Comparison of ENCODE assay signal across 20 mouse cellular contexts in the genomic region with DNA sequence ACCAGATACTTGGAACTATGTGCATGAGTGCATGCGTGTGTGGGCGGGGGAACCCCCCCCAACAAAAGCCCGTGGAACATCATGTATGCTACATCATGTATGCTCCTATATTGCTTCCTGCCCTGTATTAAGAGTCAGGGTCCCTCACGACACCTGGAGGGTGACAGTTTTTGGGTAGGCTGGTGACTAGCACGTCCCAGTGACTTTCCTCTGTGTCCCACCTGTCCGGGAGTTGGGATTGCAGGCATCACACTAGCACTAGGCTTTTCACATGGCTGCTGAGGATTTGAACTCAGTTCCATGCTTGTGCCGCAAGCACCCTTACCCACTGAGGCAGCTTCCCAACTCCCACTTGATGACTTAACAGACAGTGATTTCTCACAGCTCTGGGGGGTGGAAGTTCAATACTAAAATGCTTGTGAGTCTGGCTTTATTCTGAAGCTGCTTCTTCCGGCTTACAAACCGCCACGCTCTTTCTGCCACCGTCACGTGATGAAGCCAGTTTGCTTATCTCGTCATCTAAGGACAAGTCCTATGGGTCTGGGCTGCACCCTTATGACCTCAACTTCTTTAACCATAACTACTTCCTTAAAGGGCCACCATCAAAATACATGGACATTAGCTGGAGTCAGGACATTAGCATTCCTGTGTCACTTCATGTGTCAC. TPM values are rescaled to one million over a fixed set of nuclear protein-coding genes. Genes with fewer than 3 reads are reported as not detected.
DNase-seq lines count a peak whose midpoint lies in the region; ATAC-seq and TF ChIP-seq lines count a peak whose summit lies in the region.
"Had no signal": no experiment of that assay in that cellular context is flagged by ENCODE, and none has a peak within 500 bp of the region (broad histone marks: within the 10 kb centered on the region; RNA-seq: fewer than 3 reads in every experiment).

No protein-coding gene starts in this region.

- H3K27ac ChIP-seq in cerebellum, adult 2 months (ENCODE audit: insufficient read depth, low read length), result peak overlapping the region; percentile 74
- no peak overlapping the region for H3K27ac ChIP-seq in liver, embryonic 11.5 days (ENCODE audit: low read depth, low read length)
- no peak overlapping the region for H3K27ac ChIP-seq in liver, embryonic 12.5 days
- no peak overlapping the region for H3K27ac ChIP-seq in CH12.LX (ENCODE audit: insufficient read depth, low read depth)
- peak overlapping the region; percentile 52 for H3K27ac ChIP-seq in neural tube, embryonic 13.5 days (replicated peaks)
- H3K27ac ChIP-seq: embryonic facial prominence, embryonic 15.5 days; limb, embryonic 12.5 days; midbrain, embryonic 15.5 days had no signal

- TF ChIP-seq EP300 in CH12.LX (IDR thresholded peaks at IDR 0.05; ENCODE audit: low read length), result no peak

- no peak overlapping the region for H3K9ac ChIP-seq in liver, embryonic 11.5 days (ENCODE audit: low read depth, low read length)
- H3K9ac ChIP-seq in liver, embryonic 12.5 days, result no peak overlapping the region
- no peak overlapping the region for H3K9ac ChIP-seq in CH12.LX (ENCODE audit: insufficient read depth, low read depth)
- no peak overlapping the region for H3K9ac ChIP-seq in neural tube, embryonic 13.5 days
- H3K9ac ChIP-seq: embryonic facial prominence, embryonic 15.5 days; forebrain, embryonic 12.5 days; limb, embryonic 12.5 days; midbrain, embryonic 15.5 days had no signal

- H3K4me1 ChIP-seq in cerebellum, adult 2 months (ENCODE audit: control insufficient read depth, insufficient read depth, low read length), result peaks cover 40% of the 10 kb centered on the region
- no peaks in the 10 kb centered on the region; the same call in 1 of the 2 replicates for H3K4me1 ChIP-seq in liver, embryonic 11.5 days (replicated peaks; ENCODE audit: control insufficient read depth, insufficient read depth, low read length)
- H3K4me1 ChIP-seq in liver, embryonic 12.5 days, result no peaks in the 10 kb centered on the region
- no peaks in the 10 kb centered on the region; a peak in 1 of 4 replicates for H3K4me1 ChIP-seq in CH12.LX (ENCODE audit: control insufficient read depth in 1 of 2, insufficient read depth in 2 of 2)
- peaks cover 12% of the 10 kb centered on the region for H3K4me1 ChIP-seq in neural tube, embryonic 13.5 days (replicated peaks)
- H3K4me1 ChIP-seq: embryonic facial prominence, embryonic 15.5 days; limb, embryonic 12.5 days had no signal

- H3K4me3 ChIP-seq in cerebellum, adult 2 months (replicated peaks; ENCODE audit: insufficient read depth, low read depth, low read length), result no peak overlapping the region
- no peak overlapping the region for H3K4me3 ChIP-seq in liver, embryonic 11.5 days (ENCODE audit: low read depth, low read length)
- no peak overlapping the region for H3K4me3 ChIP-seq in liver, embryonic 12.5 days
- H3K4me3 ChIP-seq in CH12.LX (replicated peaks in 1 of 3; ENCODE audit: low read depth in 2 of 3, low read length in 2 of 3, poor library complexity in 1 of 3), result no peak overlapping the region
- H3K4me3 ChIP-seq in neural tube, embryonic 13.5 days, result no peak overlapping the region
- H3K4me3 ChIP-seq: embryonic facial prominence, embryonic 15.5 days; forebrain, embryonic 12.5 days; limb, embryonic 12.5 days; midbrain, embryonic 15.5 days had no signal

- no peaks in the 10 kb centered on the region for H3K79me2 ChIP-seq in CH12.LX (replicated peaks; ENCODE audit: control insufficient read depth, extremely low read depth, insufficient read depth, poor library complexity, severe bottlenecking)

- dilution Hi-C loops in CH12.LX (cut with MboI; ENCODE audit: extremely low pct_ligation_motif_present, extremely low pct_unique_long_range_greater_than_20kb, low sequenced_read_pairs), result no loop called here

- H3K9me3 ChIP-seq in liver, embryonic 11.5 days (ENCODE audit: control insufficient read depth, low read length), result no peaks in the 10 kb centered on the region
- H3K9me3 ChIP-seq in liver, embryonic 12.5 days (replicated peaks), result no peaks in the 10 kb centered on the region
- H3K9me3 ChIP-seq in CH12.LX (replicated peaks; ENCODE audit: low read length), result no peaks in the 10 kb centered on the region
- no peaks in the 10 kb centered on the region for H3K9me3 ChIP-seq in neural tube, embryonic 13.5 days
- H3K9me3 ChIP-seq: embryonic facial prominence, embryonic 15.5 days; forebrain, embryonic 12.5 days; limb, embryonic 12.5 days; midbrain, embryonic 15.5 days had no signal

- no peak overlapping the region for H3K4me2 ChIP-seq in liver, embryonic 11.5 days
- H3K4me2 ChIP-seq in liver, embryonic 12.5 days, result no peak overlapping the region
- H3K4me2 ChIP-seq in CH12.LX (ENCODE audit: insufficient read depth, low read depth, poor library complexity, severe bottlenecking), result no peak overlapping the region
- H3K4me2 ChIP-seq in neural tube, embryonic 13.5 days, result no peak overlapping the region
- H3K4me2 ChIP-seq: embryonic facial prominence, embryonic 15.5 days; forebrain, embryonic 12.5 days; limb, embryonic 12.5 days; midbrain, embryonic 15.5 days had no signal

- 48% methylated on average over 13 of the region's 13 CpGs for WGBS in cerebellum, adult 2 months
- WGBS in liver, embryonic 11.5 days, result 77% methylated on average over 13 of the region's 13 CpGs
- 64% methylated on average over 13 of the region's 13 CpGs for WGBS in liver, embryonic 12.5 days (ENCODE audit: insufficient replicate concordance)
- 81% methylated on average over 13 of the region's 13 CpGs for WGBS in neural tube, embryonic 13.5 days

- no peak for TF ChIP-seq POLR2A in cerebellum, adult 2 months (IDR thresholded peaks at IDR 0.05; ENCODE audit: borderline replicate concordance, insufficient read depth, low read length)
- no peak for TF ChIP-seq POLR2A in CH12.LX (IDR thresholded peaks at IDR 0.05; ENCODE audit: low read depth, low read length)

- ATAC-seq in liver, embryonic 11.5 days (replicated peaks; ENCODE audit: low FRiP score), result no peak
- ATAC-seq in liver, embryonic 12.5 days, result no peak
- ATAC-seq in neural tube, embryonic 13.5 days (ENCODE audit: low read depth), result no peak
- ATAC-seq: midbrain, embryonic 15.5 days had no signal

- TF ChIP-seq RAD21 in CH12.LX (IDR thresholded peaks at IDR 0.05; ENCODE audit: low read depth, low read length), result no peak

- in situ Hi-C loops in CH12.LX (cut with MboI; ENCODE audit: low pct_ligation_motif_present, low pct_unique_long_range_greater_than_20kb, low sequenced_read_pairs), result no loop called here

- no peaks in the 10 kb centered on the region for H3K27me3 ChIP-seq in cerebellum, adult 2 months (ENCODE audit: control insufficient read depth, insufficient read depth, low read length)
- no peaks in the 10 kb centered on the region for H3K27me3 ChIP-seq in liver, embryonic 11.5 days (replicated peaks; ENCODE audit: control insufficient read depth, insufficient read depth, low read length)
- H3K27me3 ChIP-seq in liver, embryonic 12.5 days (replicated peaks), result no peaks in the 10 kb centered on the region
- H3K27me3 ChIP-seq in CH12.LX (replicated peaks), result no peaks in the 10 kb centered on the region
- H3K27me3 ChIP-seq in neural tube, embryonic 13.5 days, result no peaks in the 10 kb centered on the region; the same call in 1 of the 2 replicates
- H3K27me3 ChIP-seq: embryonic facial prominence, embryonic 15.5 days; midbrain, embryonic 15.5 days had no signal

- TF ChIP-seq CTCF in cerebellum, adult 2 months (IDR thresholded peaks at IDR 0.05; ENCODE audit: borderline replicate concordance, insufficient read depth, low read depth, low read length), result no peak
- no peak for TF ChIP-seq CTCF in CH12.LX (conservative IDR thresholded peaks at IDR 0.05 in 1 of 2, IDR thresholded peaks at IDR 0.05 in 1 of 2; ENCODE audit: low read depth in 2 of 2, low read length in 2 of 2)

- DNase-seq in cerebellum, adult 2 months, result peak in 1 of 2 experiments; percentile 43
- no peak for DNase-seq in cerebellum, postnatal 36 days
- peak; percentile 15 for DNase-seq in liver, embryonic 11.5 days (ENCODE audit: low spot score)
- peak; percentile 3 for DNase-seq in CH12.LX (ENCODE audit: extremely low read depth)
- DNase-seq in lung, postnatal 36 days, result no peak
- no peak for DNase-seq in adrenal gland, postnatal 14 days
- DNase-seq: adrenal gland, postnatal 25 days; kidney, adult 8-10 months; lung, adult 18-20 months had no signal

- H3K36me3 ChIP-seq in liver, embryonic 11.5 days (ENCODE audit: control insufficient read depth, insufficient read depth, low read length), result no peaks in the 10 kb centered on the region
- H3K36me3 ChIP-seq in liver, embryonic 12.5 days, result no peaks in the 10 kb centered on the region
- H3K36me3 ChIP-seq in CH12.LX (replicated peaks in 1 of 2; ENCODE audit: control insufficient read depth in 1 of 2, insufficient read depth in 1 of 2, low read length in 1 of 2), result no peaks in the 10 kb centered on the region
- no peaks in the 10 kb centered on the region for H3K36me3 ChIP-seq in neural tube, embryonic 13.5 days
- H3K36me3 ChIP-seq: embryonic facial prominence, embryonic 15.5 days; forebrain, embryonic 12.5 days; limb, embryonic 12.5 days; midbrain, embryonic 15.5 days had no signal

TF ChIP-seq in CH12.LX, 34 proteins besides CTCF, POLR2A, EP300 and RAD21:
- TF ChIP-seq TCF12 (IDR thresholded peaks at IDR 0.05; ENCODE audit: low read depth, low read length) (no peak), IRF4 (IDR thresholded peaks at IDR 0.05; ENCODE audit: low read depth, low read length) (no peak), RCOR1 (conservative IDR thresholded peaks at IDR 0.05; ENCODE audit: low read depth, low read length) (no peak), PAX5 (IDR thresholded peaks at IDR 0.05; ENCODE audit: low read length) (no peak), MXI1 (IDR thresholded peaks at IDR 0.05; ENCODE audit: low read depth, low read length) (no peak), NRF1 (IDR thresholded peaks at IDR 0.05; ENCODE audit: low read depth, low read length) (no peak), SMC3 (IDR thresholded peaks at IDR 0.05; ENCODE audit: low read depth, low read length) (no peak), GABPA (IDR thresholded peaks at IDR 0.05; ENCODE audit: insufficient replicate concordance, low read depth, low read length) (no peak), UBTF (IDR thresholded peaks at IDR 0.05; ENCODE audit: low read depth, low read length) (no peak), SIN3A (IDR thresholded peaks at IDR 0.05; ENCODE audit: low read length) (no peak), ELF1 (IDR thresholded peaks at IDR 0.05; ENCODE audit: low read depth, low read length) (no peak), ZMIZ1 (IDR thresholded peaks at IDR 0.05; ENCODE audit: low read depth, low read length) (no peak)
TF ChIP-seq in CH12.LX: peak in this region for 0.

RNA-seq across cellular contexts. Expression of a gene that starts 49.2 kb away (rescaled TPM):
- polyA plus RNA-seq in cerebellum, adult 2 months (2012; rRNA removed), result not detected in 2 replicates
- not detected in 2 replicates for polyA plus RNA-seq in liver, embryonic 11.5 days (2014; fragmentation: Nextera tagmentation; extraction: Ambion mirVana)
- polyA plus RNA-seq in liver, embryonic 12.5 days (2016; fragmentation: Nextera tagmentation; extraction: Ambion mirVana), result not detected in 2 replicates
- total RNA-seq in CH12.LX (2012; rRNA removed) (not detected in 2 replicates), CH12.LX (2014; rRNA removed) (not detected in 2 replicates)
- not detected in 2 replicates for polyA plus RNA-seq in CH12.LX (2012; ENCODE audit: insufficient read length, low read depth)
- not detected in 2 replicates for polyA plus RNA-seq in neural tube, embryonic 13.5 days (2015; fragmentation: Nextera tagmentation; extraction: Ambion mirVana)
- total RNA-seq in adrenal gland, postnatal 14 days (2021), result not detected in 2 replicates
- total RNA-seq: adrenal gland, postnatal 25 days; gastrocnemius, adult 18-20 months; granulocyte monocyte progenitor cell, adult 5-6 weeks had no signal
- polyA plus RNA-seq: embryonic facial prominence, embryonic 15.5 days; forebrain, embryonic 12.5 days; heart, postnatal 0 days; large intestine, adult 2 months; limb, embryonic 12.5 days; midbrain, embryonic 15.5 days; neural tube, embryonic 11.5 days had no signal

Comparison
In these comparisons a context has a peak if more than half of its experiments do, and no peak if none do; other contexts are left out.
1. DNase-seq: peak in liver, embryonic 11.5 days (single experiment) and CH12.LX (single experiment); none in cerebellum, postnatal 36 days (0 of 2), lung, postnatal 36 days (single experiment) and adrenal gland, postnatal 14 days (single experiment).
2. H3K27ac ChIP-seq: peak in cerebellum, adult 2 months (single experiment) and neural tube, embryonic 13.5 days (single experiment); none in liver, embryonic 11.5 days (single experiment), liver, embryonic 12.5 days (single experiment) and CH12.LX (single experiment).